Mouse (Mus musculus) urinary bladder, adult 2 months (tissue): Measurements from ENCODE around the gene Etnk1. TPM values are rescaled to one million over a fixed set of nuclear protein-coding genes. Genes with fewer than 3 reads are reported as not detected.
"Not testable (repeated sequence)": the region's sequence is repeated elsewhere in the genome, so short reads cannot be mapped to it uniquely, and the experiment has no call there.

Experiments
- DNase-seq: peaks from one replicate; pipeline ENCODE4 v3.0.0; 2022; ENCODE audit warnings: low spot score
- polyA plus RNA-seq: library from polyadenylated mRNA; depleted of rRNA; stranded (reverse); fragments of >200 nt; gene quantifications from 2 replicates; pipeline ENCODE4 v1.2.3, GENCODE M21; 2012; rRNA removed

Gene Etnk1
- polyA plus RNA-seq, result 45.0 and 57.4 TPM in 2 replicates

DNA sequence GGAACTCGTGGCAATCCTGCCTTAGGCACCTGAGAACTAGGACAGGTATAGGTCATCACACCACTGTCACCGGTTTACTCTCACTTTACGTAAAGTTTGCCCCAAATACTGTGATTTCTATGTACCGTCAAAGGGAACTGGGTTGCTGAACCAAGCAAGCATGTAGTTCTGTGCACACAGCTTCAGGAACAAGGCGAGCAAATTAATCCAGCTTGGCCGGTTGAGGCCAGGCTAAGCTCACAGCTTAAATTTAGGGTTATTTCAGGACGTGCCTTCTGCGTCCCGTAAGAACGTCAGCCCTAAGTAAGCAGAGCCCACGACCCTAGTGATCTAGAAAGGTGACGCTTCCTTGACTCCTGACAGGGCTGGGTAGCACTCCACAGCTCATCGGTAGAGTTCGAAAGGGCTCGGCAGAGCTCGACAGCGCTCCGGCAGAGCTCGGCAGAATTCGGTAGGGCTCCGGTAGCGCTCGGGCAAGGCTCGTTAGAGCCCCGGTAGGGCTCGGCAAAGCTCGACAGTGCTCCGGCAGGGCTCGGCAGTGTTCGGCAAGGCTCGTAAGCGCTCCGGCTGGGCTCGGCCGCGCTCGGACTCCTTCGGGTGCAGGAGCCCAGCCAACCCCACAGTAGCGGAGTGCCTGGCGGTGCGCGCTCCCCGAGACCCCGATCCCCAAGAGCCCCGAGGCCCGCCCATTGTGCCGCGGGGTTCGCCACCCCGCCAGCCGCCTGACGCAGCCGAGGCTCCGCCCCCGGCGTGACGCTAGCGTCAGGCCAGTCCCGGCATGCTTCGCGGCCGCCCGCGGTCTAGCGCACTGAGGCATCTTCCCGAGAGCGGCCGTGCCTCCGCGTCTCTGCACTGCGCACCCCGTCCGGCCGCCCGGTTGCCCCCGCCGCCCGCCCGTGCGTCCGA, at the start of gene Etnk1:
Etnk1 (plus strand) TSS at position 770 of the 906 bp plus-strand sequence.
- peak; percentile 96 for DNase-seq

DNA sequence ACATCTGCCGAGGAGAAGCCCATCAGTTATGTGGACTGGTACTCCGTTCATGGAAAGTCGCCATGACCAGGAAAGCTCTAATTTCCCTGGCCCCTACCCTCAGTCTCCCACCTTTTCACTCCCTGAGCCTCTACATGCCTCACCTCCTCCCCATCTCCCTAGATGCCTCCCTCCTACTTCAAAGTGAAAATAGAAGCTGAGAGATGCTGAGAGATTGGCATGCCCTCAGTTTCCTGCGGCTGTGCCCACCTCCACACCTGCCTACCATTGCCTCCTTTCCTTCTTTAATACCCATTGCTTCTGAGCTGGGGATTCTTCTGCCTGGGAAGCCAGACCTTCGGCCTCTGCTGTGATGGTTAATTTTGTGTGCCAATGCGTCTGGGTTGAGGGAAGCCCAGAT, 47.7 kb upstream of the Etnk1 start:
- no peak for DNase-seq

DNA sequence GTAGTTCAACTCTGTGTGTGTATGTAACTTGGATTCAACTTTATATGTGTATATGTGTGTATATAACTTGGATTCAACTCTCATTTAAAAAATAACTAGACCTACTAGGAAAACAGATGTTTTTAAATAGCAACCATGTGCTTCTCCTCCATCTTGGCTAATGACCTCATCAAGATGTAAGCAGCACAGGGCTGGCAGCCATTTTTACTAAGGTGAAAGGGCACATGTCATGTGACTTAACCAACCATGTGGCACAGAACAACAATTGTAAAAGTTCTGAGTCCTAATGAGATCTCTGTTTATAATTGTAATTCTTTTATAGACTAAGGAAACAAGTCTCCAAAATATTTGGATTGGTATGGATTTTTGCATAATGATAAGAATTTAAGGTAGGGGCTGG, 41.3 kb upstream of the Etnk1 start:
- no peak for DNase-seq

DNA sequence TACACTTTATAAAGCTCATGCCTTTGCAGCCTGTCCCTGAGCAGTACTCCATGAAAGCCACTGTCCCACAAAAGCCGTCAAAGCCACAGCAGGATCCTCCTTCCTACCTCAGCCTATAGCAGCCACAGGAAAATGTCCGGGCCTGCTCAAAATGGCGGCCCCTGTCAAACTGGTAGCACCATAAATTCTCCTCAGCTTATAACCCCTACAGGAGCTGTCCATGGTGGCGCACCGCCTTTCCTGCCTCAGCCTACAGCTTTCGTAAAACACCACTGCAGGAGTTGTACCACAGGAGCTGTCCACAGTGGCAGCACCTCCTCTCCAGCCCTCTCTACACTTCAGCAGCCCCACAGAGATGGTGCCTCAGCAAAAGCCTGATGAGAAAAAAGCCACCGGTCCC, 37.6 kb upstream of the Etnk1 start:
- no peak for DNase-seq

DNA sequence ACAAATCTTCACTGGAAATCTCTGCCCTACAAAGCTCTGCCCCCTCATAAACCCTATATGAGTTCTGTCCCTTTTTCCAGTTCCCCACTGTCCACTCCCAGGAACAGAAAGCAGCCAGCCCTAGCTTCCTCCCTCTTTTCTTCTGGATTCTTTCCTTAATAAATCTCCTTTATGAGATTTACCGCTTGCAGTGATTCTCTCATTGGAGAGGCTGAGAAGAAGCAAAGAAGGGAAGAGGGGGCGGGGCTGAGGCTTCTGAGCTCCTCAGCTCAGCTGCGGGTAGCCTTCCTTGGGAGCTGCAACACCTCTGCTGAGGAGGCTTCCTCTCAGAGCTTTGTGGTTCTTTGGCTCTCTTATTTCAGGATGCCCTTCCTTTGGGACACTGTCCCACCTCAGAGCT, 37.1 kb upstream of the Etnk1 start:
- DNase-seq, result no peak

DNA sequence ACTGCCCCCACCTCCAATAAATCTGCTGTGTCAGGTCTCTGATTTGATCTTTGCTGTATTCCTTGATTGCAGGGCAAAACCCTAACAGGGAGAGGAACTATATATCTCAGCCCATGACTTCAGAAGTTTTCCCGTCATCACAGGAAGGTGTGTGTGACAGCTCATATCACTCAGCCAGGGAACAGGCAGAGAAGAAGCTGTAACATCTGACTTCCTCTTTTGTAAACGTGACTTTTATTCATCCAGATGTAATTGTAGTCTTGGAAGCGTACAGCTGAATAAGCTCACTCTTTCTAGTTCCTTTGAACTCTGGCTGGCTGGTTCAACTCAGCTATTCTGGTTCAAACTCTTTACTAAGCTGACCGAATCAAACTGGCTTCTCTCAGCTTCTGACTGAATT, 36.6 kb upstream of the Etnk1 start:
- no peak for DNase-seq

DNA sequence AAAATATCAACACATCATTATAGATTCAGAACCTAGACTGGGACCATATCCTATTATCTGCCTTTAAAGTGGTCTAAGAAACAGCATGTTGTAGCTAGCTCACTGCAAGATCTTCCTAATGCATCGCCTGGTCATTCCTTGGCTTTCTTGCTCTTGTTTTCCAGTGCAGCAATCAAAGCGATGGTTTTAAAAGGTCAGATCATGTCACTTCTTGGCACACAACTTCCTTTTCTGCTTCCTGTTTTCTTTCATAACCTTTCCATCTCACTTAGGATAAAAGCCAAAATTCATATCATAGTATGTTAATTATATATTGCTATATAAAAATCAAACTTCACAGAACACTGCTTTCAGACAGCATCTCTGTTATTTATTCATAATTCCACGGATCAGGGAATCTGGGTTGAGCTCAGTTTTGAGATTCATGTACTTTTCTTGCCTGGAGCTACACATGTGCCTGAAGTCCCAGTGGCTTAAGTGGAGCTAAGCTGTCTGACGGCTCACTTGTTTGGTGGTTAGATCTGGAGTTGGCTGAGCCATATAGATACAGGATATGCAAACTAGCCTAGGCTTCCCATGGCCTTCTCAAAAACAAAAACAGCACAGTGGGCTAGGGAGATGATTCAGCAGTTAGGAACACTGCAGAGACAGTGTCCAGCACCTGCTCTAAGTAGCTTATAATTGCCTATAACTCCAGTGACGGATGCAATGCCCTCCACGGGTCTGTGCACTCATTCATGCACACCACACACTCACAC, 34.9 kb upstream of the Etnk1 start:
- no peak for DNase-seq

DNA sequence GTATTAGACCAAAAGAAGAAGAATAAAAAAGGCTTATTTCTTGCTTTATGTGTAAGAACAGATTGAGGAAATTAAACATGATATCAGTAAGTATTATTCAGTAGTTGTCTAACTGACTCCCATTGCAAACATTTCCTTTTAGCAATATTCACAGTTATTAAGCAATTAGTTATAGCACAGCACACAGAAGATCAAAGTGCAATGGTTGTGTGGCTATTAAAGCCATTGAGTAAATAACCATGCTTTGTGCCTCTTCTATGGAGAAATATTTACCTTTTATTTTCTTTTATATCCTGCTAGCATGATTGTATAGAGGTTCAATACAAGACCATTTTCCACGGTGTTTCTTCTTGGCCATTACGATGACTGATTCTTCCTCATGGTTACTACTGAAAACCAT, 33.9 kb upstream of the Etnk1 start:
- DNase-seq, result no peak

DNA sequence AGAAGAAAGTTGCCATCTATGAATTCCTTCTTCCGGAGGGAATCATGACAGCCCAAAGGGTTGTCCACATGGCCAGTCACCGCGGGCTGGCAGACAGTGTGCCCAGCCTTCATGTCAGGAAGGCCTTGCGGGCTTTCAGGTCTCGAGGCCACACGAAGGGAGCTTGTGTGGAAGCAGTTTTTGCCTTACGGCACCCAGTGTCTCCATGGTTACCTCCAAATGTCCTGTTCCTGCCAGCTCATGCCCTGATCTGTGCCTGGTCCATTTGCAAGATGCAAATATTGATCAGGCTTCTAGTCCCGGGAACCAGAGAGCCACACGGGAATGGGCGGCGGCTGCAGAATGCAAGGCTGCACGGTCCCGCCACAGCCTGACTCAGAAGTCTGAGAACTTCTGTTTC, 31.9 kb upstream of the Etnk1 start:
- no peak for DNase-seq

DNA sequence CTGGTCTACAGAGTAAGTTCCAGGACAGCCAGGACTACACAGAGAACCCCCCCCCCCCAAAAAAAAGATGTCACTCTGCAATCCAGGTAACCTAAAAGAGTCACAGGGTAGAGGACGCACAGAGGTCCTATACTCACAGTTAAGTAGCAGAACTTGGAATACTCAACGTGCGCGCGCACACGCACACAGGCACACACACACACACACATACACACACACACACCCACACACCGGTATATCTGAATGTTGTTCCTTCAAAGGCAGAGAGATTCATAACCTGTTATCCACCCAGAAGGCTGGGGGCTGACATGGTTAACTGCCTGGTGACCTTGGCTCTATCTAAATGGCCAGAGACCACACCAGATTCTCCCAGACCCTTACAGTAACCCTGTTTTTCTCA, 30.3 kb upstream of the Etnk1 start:
- no peak for DNase-seq

DNA sequence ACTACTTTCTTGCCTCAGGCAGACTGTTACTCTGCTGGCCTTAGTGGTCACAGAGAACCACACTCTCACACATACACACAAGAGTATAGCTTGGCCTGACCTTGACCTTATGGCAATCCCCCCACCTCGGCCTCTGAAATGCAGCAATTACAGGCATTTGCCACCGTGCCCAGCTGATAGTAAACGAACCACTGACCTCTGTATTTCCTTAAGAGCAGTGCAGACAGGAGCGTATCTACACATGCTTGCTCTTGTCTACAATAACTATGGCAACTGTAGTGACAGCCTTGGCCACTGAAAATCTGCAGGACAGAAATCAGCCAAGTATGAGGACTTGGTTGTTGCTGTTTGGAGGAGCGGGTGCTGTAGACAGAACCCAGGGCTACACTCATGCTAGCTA, 29.7 kb upstream of the Etnk1 start:
- DNase-seq, result no peak

DNA sequence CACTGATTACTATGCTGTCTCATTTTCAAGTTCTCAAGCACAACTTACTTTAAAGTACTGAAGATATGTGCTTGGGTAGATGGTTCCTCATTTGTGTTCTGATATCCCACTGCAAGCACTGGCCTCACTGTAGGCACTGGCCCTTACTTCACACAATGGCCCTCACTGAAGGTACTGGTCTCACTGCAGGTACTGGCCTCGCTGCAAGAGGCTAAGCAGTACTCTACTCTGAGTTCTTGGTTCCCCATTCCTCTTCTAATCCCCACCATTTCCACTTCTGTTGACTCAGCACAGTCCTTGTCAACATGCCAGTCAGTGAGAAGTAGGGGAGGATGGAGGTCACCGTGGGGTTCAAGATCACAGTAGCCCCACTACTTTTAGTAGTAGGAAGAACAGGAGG, 27.6 kb upstream of the Etnk1 start:
- no peak for DNase-seq

DNA sequence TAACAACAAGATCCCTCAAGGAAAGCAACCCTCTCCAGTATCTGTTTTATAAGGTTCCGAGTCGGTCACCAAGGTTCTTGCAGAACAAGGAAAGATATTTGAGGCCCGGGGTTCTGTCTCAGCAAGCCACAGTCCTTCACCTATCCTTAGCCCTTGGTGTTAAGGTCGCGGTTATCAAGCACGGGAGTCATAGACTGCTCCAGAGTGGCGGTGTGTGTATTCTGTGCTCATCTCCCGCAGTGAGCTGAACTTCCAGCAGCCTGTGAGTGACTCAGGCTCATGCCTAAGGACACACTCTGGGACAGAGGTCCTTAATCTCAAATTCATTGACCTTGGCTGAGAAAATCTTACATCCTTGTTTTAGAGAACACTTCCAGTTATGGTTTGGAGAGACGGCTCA, 26.1 kb upstream of the Etnk1 start:
- DNase-seq, result no peak

DNA sequence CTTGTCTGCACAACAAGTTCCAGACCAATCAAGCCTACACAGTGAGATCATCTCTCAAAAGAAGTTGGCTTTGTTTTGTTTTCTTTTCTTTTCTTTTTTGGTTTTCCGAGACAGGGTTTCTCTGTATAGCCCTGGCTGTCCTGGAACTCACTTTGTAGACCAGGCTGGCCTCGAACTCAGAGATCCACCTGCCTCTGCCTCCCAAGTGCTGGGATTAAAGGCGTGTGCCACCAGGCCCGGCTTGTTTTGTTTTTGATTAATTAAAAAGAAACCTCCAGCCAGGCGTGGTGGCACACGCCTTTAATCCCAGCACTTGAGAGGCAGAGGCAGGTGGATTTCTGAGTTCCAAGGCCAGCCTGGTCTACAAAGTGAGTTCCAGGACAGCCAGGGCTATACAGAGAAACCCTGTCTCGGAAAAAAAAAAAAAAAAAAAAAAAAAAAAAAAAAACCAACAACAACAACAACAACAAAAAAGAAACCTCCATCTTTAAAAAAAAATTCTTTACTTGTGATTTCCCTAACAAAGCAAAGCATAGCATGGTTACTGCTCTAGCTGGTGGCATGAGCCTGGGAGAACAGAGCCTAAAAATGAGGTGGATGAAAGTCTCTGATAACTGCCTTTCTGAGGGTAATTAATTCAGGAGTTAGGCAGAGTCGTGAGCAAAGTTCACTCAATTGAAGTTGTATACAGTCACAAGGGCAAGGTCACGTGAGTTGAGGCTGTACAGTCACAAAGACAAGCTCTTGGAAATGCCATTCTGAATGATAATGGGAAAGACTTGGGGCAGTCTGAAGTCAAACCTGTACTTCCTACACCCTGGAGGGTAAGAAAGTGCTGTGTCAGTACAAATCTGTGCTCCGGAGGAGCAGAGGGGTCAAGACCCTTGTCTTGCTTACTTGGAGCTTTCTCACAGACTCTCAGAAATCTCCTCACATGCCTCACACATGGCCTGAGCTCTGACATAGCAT, 25.1 kb upstream of the Etnk1 start:
- DNase-seq, result not testable (repeated sequence)

DNA sequence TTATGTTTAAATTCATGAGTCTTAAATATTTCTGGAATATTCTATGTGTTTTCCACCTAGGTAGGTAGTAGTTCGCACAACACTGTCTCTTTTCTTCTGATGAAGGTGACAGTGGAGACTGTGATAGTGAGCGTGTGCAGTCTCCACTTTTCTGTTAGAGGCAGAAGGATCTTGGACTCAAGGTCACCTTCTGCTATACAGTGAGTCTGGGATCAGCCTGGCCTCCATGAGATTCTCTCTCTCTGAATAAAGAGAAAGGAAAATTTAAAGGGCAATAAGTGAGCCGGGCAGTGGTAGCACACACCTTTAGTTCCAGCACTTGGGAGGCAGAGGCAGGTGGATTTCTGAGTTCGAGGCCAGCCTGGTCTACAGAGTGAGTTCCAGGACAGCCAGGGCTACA, 24.2 kb upstream of the Etnk1 start:
- DNase-seq, result no peak

DNA sequence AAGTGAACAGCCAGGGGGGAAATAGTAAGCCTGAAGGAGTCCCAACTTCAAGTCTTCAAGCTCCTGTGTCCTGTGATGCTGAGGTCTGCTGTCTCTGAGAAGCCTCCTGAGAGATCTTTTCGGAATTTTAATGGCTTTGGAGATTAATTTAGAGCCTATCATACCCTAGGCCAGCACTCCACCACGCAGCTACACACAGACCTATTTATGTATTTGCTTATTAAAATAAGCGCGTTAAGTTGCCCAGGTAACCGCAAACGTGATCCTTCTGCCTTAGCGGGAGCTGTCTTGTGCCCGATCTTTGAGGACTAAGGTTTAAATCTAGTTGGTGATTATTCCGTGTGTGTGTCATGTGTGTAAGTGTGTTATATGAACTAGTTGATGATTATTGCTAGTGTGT, 23.7 kb upstream of the Etnk1 start:
- no peak for DNase-seq

DNA sequence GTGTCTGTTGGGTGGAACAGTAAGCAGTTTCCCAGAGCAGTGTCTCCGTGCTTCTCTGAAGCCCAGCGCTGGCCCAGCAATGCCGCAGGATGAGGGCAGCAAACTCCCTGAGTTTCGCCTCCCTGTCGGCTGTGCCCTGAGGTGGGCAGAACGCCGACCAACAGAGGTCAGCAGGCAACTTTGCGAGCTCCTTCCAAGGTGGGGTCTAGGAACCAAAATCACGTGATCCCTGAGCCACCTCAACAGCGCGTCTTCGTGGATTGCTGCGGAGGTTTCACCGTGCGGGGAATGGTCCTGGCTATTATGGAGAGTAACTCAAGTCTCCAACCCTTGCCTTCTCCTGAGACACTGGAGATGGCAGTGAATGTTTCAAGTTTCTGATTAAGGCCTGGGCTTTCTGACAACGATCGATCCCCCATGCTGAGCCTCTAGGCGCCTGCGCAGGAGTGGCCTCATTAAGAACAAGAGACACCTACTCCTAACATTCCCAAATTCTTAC, 23.2 kb upstream of the Etnk1 start:
- no peak for DNase-seq

DNA sequence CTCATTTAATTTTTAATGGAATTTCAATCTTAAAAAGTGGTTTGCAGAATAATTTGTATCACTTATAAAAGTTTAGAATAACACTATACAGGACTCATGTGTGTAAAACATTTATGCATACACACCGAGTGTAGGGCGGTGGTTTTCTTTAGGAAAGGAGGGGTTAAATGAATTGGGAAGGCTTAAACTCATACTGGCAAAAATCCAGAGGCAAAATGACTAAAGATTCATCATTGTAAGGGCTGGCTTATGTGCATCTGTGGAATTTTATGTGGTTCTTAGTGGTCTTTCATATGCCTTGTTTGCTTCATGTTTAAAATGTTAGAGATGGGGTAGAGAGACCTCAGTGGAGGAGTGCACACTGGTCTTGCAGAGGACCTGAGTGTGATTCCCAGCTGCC, 22.5 kb upstream of the Etnk1 start:
- no peak for DNase-seq

DNA sequence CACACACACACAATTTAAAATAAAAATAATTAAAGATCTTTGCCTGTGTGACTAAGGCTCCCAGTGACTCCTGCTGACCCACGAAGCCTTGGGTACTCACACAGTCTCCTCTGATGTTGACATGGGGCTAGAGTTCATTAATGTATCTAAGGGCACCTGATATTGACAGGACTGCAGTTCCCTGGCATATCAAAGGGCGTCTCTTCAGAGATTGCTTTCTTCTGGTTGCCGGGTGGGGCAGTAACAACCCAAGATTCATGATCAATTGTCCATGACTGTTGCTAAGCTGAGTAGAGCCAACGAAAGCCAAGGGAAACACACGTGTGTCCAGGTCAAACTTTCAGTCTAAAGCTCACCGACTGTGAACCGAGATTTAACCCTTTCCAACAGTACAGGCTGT, 22.0 kb upstream of the Etnk1 start:
- no peak for DNase-seq

DNA sequence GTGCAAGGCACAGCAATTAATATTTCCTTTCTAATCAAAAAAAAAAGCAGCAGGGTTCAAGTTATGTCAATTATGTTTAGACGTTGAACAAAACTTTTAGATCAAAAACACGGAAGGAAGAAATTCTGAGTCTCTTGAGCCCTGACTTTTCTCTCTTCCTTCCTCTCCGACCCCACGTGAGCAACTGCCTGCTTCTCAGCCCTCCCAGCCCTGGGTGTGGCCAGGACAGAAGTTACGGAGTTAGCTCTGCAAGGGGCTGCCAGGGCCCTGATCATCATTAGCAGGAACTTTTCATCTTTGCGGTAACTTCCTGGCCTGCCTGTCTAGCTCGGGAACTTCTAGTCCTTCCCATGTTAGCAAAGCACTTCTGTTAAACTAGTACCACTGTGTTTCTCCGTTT, 20.3 kb upstream of the Etnk1 start:
- DNase-seq, result no peak

DNA sequence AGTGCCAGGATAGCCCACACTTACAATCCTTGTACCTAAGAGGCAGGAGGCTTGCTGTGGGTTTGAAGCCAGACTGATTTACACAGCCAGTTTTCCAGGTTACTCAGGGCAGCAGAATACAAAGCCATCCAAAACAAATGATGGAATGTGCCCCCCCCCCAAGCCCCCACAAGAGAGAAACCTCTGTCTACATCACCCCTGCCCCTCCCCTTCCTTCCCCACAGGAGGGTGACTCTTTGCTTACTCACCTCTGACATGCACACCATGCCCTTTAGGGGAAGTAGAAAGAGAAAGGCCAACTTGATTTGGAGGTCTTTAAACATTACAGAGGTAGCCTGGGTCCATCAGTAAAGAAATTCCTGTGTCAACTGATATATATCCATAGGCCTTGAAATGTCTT, 18.2 kb upstream of the Etnk1 start:
- no peak for DNase-seq

DNA sequence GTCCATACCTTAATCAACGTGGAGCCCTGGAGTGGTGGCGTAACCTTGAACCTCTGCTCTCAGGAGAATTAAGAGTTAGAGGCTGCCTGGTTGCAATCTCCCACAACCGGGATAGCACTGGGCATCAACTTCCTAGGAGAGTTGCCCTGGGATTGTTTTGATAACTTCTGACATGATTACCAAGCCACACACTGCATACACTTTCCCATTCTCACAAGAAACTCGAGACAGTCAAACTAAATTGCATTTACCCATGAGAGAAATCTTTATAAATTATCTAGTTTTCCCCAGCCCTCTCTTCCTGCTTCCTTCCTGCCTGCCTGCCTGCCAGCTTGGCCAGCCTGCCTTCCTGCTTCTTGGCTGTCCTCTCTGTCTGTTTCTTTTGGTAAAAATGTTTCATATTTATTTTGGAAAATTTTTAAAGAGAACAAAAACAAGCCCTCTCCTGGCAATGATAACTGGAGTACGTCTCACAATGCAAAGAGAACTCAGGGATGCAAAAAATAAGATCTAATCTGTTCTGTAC, 17.2 kb upstream of the Etnk1 start:
- DNase-seq, result no peak
